Mouse (Mus musculus): ENCODE measurements at regions not wholly inside any gene's neighbourhood (a gene's known extent, or its start where the extent isn't known, plus 50 kb on each side); places are given as distances from the start of the nearest gene placed in this dataset.

GRCm38 (mm10) chr3:52828473-52828872 is 188.6 kb downstream of the Cog6 start:
- Histone ChIP-seq H3K4me3 (replicated peaks; ENCODE audit: extremely low read depth, low read depth, low read length) (no peak overlapping the region), H3K4me1 (ENCODE audit: control insufficient read depth, insufficient read depth, low read length) (no peaks in the 10 kb centered on the region)
- 60% methylated on average over 4 of the region's 4 CpGs for WGBS
- TF ChIP-seq POLR2A (IDR thresholded peaks at IDR 0.05; ENCODE audit: borderline replicate concordance, extremely low read depth, low read depth, low read length) (no peak), CTCF (IDR thresholded peaks at IDR 0.05; ENCODE audit: insufficient read depth, low read length) (no peak)
- no peak for DNase-seq

GRCm38 (mm10) chr3:52822848-52823247 is 194.2 kb downstream of the Cog6 start:
- WGBS, result 68% methylated on average over 5 of the region's 5 CpGs
- TF ChIP-seq CTCF (IDR thresholded peaks at IDR 0.05; ENCODE audit: insufficient read depth, low read length) (no peak), POLR2A (IDR thresholded peaks at IDR 0.05; ENCODE audit: borderline replicate concordance, extremely low read depth, low read depth, low read length) (no peak)

GRCm38 (mm10) chr3:52821450-52821849 is 195.6 kb downstream of the Cog6 start:
- H3K4me1 ChIP-seq (ENCODE audit: control insufficient read depth, insufficient read depth, low read length), result no peaks in the 10 kb centered on the region
- no peak for TF ChIP-seq CTCF (IDR thresholded peaks at IDR 0.05; ENCODE audit: insufficient read depth, low read length)
- TF ChIP-seq POLR2A (IDR thresholded peaks at IDR 0.05; ENCODE audit: borderline replicate concordance, extremely low read depth, low read depth, low read length), result no peak
- H3K4me3 ChIP-seq (replicated peaks; ENCODE audit: extremely low read depth, low read depth, low read length), result no peak overlapping the region
- DNase-seq, result no peak
- 43% methylated on average over 5 of the region's 5 CpGs for WGBS

More at GRCm38 (mm10) chr3:52822848-52823247, 194.2 kb downstream of the Cog6 start:
- no peaks in the 10 kb centered on the region for H3K4me1 ChIP-seq (ENCODE audit: control insufficient read depth, insufficient read depth, low read length)
- no peak overlapping the region for H3K4me3 ChIP-seq (replicated peaks; ENCODE audit: extremely low read depth, low read depth, low read length)
- DNase-seq, result no peak

- 79% methylated on average over 4 of the region's 4 CpGs for WGBS
- Histone ChIP-seq H3K4me3 (replicated peaks; ENCODE audit: extremely low read depth, low read depth, low read length) (no peak overlapping the region), H3K4me1 (ENCODE audit: control insufficient read depth, insufficient read depth, low read length) (no peaks in the 10 kb centered on the region)
- TF ChIP-seq POLR2A (IDR thresholded peaks at IDR 0.05; ENCODE audit: borderline replicate concordance, extremely low read depth, low read depth, low read length) (no peak), CTCF (IDR thresholded peaks at IDR 0.05; ENCODE audit: insufficient read depth, low read length) (no peak)
- no peak for DNase-seq
Measured at GRCm38 (mm10) chr3:52818401-52818800, 198.6 kb downstream of the Cog6 start.

GRCm38 (mm10) chr3:52817416-52817815 is 199.6 kb downstream of the Cog6 start:
- TF ChIP-seq CTCF (IDR thresholded peaks at IDR 0.05; ENCODE audit: insufficient read depth, low read length), result no peak
- no peak for TF ChIP-seq POLR2A (IDR thresholded peaks at IDR 0.05; ENCODE audit: borderline replicate concordance, extremely low read depth, low read depth, low read length)
- no peak for DNase-seq
- no peaks in the 10 kb centered on the region for H3K4me1 ChIP-seq (ENCODE audit: control insufficient read depth, insufficient read depth, low read length)
- 61% methylated on average over 6 of the region's 6 CpGs for WGBS
- H3K4me3 ChIP-seq (replicated peaks; ENCODE audit: extremely low read depth, low read depth, low read length), result no peak overlapping the region

GRCm38 (mm10) chr3:52815497-52815896 is 201.5 kb downstream of the Cog6 start:
- Histone ChIP-seq H3K4me1 (ENCODE audit: control insufficient read depth, insufficient read depth, low read length) (no peaks in the 10 kb centered on the region), H3K4me3 (replicated peaks; ENCODE audit: extremely low read depth, low read depth, low read length) (no peak overlapping the region)
- no peak for DNase-seq
- 76% methylated on average over 7 of the region's 7 CpGs for WGBS
- TF ChIP-seq CTCF (IDR thresholded peaks at IDR 0.05; ENCODE audit: insufficient read depth, low read length), result no peak
- TF ChIP-seq POLR2A (IDR thresholded peaks at IDR 0.05; ENCODE audit: borderline replicate concordance, extremely low read depth, low read depth, low read length), result no peak

GRCm38 (mm10) chr3:52802324-52802723 is 214.7 kb downstream of the Cog6 start:
- no peak for DNase-seq
- no peak for TF ChIP-seq POLR2A (IDR thresholded peaks at IDR 0.05; ENCODE audit: borderline replicate concordance, extremely low read depth, low read depth, low read length)
- no peak for TF ChIP-seq CTCF (IDR thresholded peaks at IDR 0.05; ENCODE audit: insufficient read depth, low read length)
- Histone ChIP-seq H3K4me1 (ENCODE audit: control insufficient read depth, insufficient read depth, low read length) (no peaks in the 10 kb centered on the region), H3K4me3 (replicated peaks; ENCODE audit: extremely low read depth, low read depth, low read length) (no peak overlapping the region)
- 61% methylated on average over 5 of the region's 5 CpGs for WGBS

GRCm38 (mm10) chr3:52801446-52801845 is 215.6 kb downstream of the Cog6 start:
- DNase-seq, result no peak

GRCm38 (mm10) chr3:52800673-52801072 is 216.4 kb downstream of the Cog6 start:
- H3K4me3 ChIP-seq (replicated peaks; ENCODE audit: extremely low read depth, low read depth, low read length), result no peak overlapping the region
- H3K4me1 ChIP-seq (ENCODE audit: control insufficient read depth, insufficient read depth, low read length), result no peaks in the 10 kb centered on the region
- 68% methylated on average over 3 of the region's 3 CpGs for WGBS
- TF ChIP-seq POLR2A (IDR thresholded peaks at IDR 0.05; ENCODE audit: borderline replicate concordance, extremely low read depth, low read depth, low read length) (no peak), CTCF (IDR thresholded peaks at IDR 0.05; ENCODE audit: insufficient read depth, low read length) (no peak)
- no peak for DNase-seq

More at GRCm38 (mm10) chr3:52801446-52801845, 215.6 kb downstream of the Cog6 start:
- no peak for TF ChIP-seq POLR2A (IDR thresholded peaks at IDR 0.05; ENCODE audit: borderline replicate concordance, extremely low read depth, low read depth, low read length)
- TF ChIP-seq CTCF (IDR thresholded peaks at IDR 0.05; ENCODE audit: insufficient read depth, low read length), result no peak
- Histone ChIP-seq H3K4me1 (ENCODE audit: control insufficient read depth, insufficient read depth, low read length) (no peaks in the 10 kb centered on the region), H3K4me3 (replicated peaks; ENCODE audit: extremely low read depth, low read depth, low read length) (no peak overlapping the region)
- WGBS, result 76% methylated on average over 5 of the region's 5 CpGs

- no peaks in the 10 kb centered on the region for H3K4me1 ChIP-seq (ENCODE audit: control insufficient read depth, insufficient read depth, low read length)
- 10% methylated on average over 6 of the region's 6 CpGs for WGBS
- no peak for DNase-seq
Measured at GRCm38 (mm10) chr3:52797801-52798200, 219.2 kb downstream of the Cog6 start.

More at GRCm38 (mm10) chr3:52797801-52798200, 219.2 kb downstream of the Cog6 start:
- no peak for TF ChIP-seq CTCF (IDR thresholded peaks at IDR 0.05; ENCODE audit: insufficient read depth, low read length)
- TF ChIP-seq POLR2A (IDR thresholded peaks at IDR 0.05; ENCODE audit: borderline replicate concordance, extremely low read depth, low read depth, low read length), result no peak
- H3K4me3 ChIP-seq (replicated peaks; ENCODE audit: extremely low read depth, low read depth, low read length), result no peak overlapping the region
